24 mouse cellular contexts compared by ENCODE assay signal in the genomic region with DNA sequence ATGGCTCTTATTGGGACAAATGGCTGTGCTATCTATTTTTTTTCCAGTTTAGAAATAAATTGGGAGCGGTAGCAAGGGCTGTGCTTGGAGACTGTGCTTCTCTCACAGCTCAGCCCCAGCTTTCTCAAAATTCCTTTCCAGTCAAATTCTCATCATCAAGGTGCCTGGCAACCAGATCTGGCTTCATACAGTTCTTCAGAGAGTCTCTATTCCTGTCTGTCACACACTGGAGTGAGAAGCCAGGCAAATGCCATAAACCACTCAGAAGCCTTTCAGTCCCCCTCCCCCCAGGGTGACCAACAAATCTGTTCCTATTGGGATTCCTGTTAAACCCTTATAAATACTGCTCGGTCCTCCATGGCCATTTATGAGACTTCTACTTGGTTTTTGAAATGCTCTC.
DNase-seq lines count a peak whose midpoint lies in the region; ATAC-seq lines count a peak whose summit lies in the region.
"Had no signal": no experiment of that assay in that cellular context is flagged by ENCODE, and none has a peak within 500 bp of the region (broad histone marks: within the 10 kb centered on the region; RNA-seq: fewer than 3 reads in every experiment).

No protein-coding gene starts in this region.

- ATAC-seq in forebrain, embryonic 14.5 days, result no peak
- ATAC-seq: CD4-positive, CD25-positive, alpha-beta regulatory T cell, adult 4 months; forebrain, embryonic 13.5 days; intestine, embryonic 16.5 days had no signal

- 73% methylated on average over 2 of the region's 2 CpGs for WGBS in forebrain, embryonic 14.5 days
- WGBS in forebrain, embryonic 10.5 days, result 71% methylated on average over 2 of the region's 2 CpGs

- no peak overlapping the region for H3K27ac ChIP-seq in forebrain, embryonic 14.5 days (ENCODE audit: low read depth, low read length)
- H3K27ac ChIP-seq in forebrain, embryonic 10.5 days, result no peak overlapping the region
- H3K27ac ChIP-seq: embryonic facial prominence, embryonic 12.5 days; forebrain, embryonic 13.5 days; heart, embryonic 15.5 days; hindbrain, embryonic 14.5 days had no signal

- no peak overlapping the region for H3K4me3 ChIP-seq in forebrain, embryonic 14.5 days (ENCODE audit: low read depth, low read length)
- no peak overlapping the region for H3K4me3 ChIP-seq in forebrain, embryonic 10.5 days
- H3K4me3 ChIP-seq: embryonic facial prominence, embryonic 12.5 days; forebrain, embryonic 13.5 days; heart, embryonic 15.5 days had no signal

- H3K9me3 ChIP-seq in forebrain, embryonic 14.5 days (replicated peaks; ENCODE audit: control insufficient read depth, low read length), result no peaks in the 10 kb centered on the region
- H3K9me3 ChIP-seq in forebrain, embryonic 10.5 days, result peaks cover 3% of the 10 kb centered on the region; the same call in 1 of the 2 replicates
- H3K9me3 ChIP-seq: embryonic facial prominence, embryonic 12.5 days; forebrain, embryonic 13.5 days; heart, embryonic 15.5 days had no signal

- H3K9ac ChIP-seq in forebrain, embryonic 14.5 days (ENCODE audit: low read length), result no peak overlapping the region
- H3K9ac ChIP-seq: embryonic facial prominence, embryonic 12.5 days; forebrain, embryonic 13.5 days; heart, embryonic 15.5 days; hindbrain, embryonic 14.5 days had no signal

- DNase-seq in cerebellum, postnatal 10 days, result peak; percentile 32 to 44
- DNase-seq in cerebellum, adult 11 months, result no peak
- DNase-seq in forebrain, embryonic 14.5 days (ENCODE audit: low spot score), result peak; percentile 27
- DNase-seq in forebrain, embryonic 10.5 days (ENCODE audit: extremely low spot score, low spot score), result no peak
- DNase-seq in left cerebral cortex, postnatal 4 days, result peak; percentile 28
- DNase-seq in left cerebral cortex, adult 11 months (ENCODE audit: low spot score), result no peak
- peak; percentile 34 to 45 for DNase-seq in right cerebral cortex, postnatal 10 days (ENCODE audit: low spot score in 2 of 2)
- DNase-seq in right cerebral cortex, adult 2 months (ENCODE audit: low spot score in 2 of 2), result no peak
- DNase-seq: adrenal gland, adult 8-10 months; adrenal gland, postnatal 36 days; B cell, adult 2 months; cerebellum, adult 18-20 months; cerebellum, adult 9-11 months; gastrocnemius, postnatal 36 days; heart, adult 18-20 months; heart, postnatal 14 days had no signal

- H3K27me3 ChIP-seq in forebrain, embryonic 14.5 days (replicated peaks; ENCODE audit: control insufficient read depth, insufficient read depth, low read length), result no peaks in the 10 kb centered on the region
- H3K27me3 ChIP-seq in forebrain, embryonic 10.5 days (ENCODE audit: poor library complexity, severe bottlenecking), result peaks cover 6% of the 10 kb centered on the region
- H3K27me3 ChIP-seq: heart, embryonic 15.5 days had no signal

- H3K4me2 ChIP-seq in forebrain, embryonic 14.5 days (ENCODE audit: low read length), result no peak overlapping the region
- H3K4me2 ChIP-seq: embryonic facial prominence, embryonic 12.5 days; forebrain, embryonic 13.5 days; heart, embryonic 11.5 days; heart, embryonic 15.5 days; hindbrain, embryonic 14.5 days had no signal

- no peaks in the 10 kb centered on the region for H3K36me3 ChIP-seq in forebrain, embryonic 14.5 days (ENCODE audit: control insufficient read depth, insufficient read depth, low read length)
- H3K36me3 ChIP-seq in forebrain, embryonic 10.5 days (replicated peaks), result no peaks in the 10 kb centered on the region
- H3K36me3 ChIP-seq: embryonic facial prominence, embryonic 12.5 days; G1E; heart, embryonic 15.5 days had no signal

- peaks cover 7% of the 10 kb centered on the region; the same call in 1 of the 2 replicates for H3K4me1 ChIP-seq in forebrain, embryonic 14.5 days (ENCODE audit: control insufficient read depth, insufficient read depth, low read length)
- peaks cover 27% of the 10 kb centered on the region for H3K4me1 ChIP-seq in forebrain, embryonic 10.5 days
- H3K4me1 ChIP-seq: embryonic facial prominence, embryonic 12.5 days; heart, embryonic 15.5 days had no signal

- intact Hi-C loops in left cerebral cortex, postnatal 4 days (cut with DNase I), result no loop called here

Comparison
In these comparisons a context has a peak if more than half of its experiments do, and no peak if none do; other contexts are left out.
1. DNase-seq: peak in cerebellum, postnatal 10 days (2 of 2), forebrain, embryonic 14.5 days (single experiment), left cerebral cortex, postnatal 4 days (single experiment) and right cerebral cortex, postnatal 10 days (2 of 2); none in cerebellum, adult 11 months (single experiment), forebrain, embryonic 10.5 days (single experiment), left cerebral cortex, adult 11 months (single experiment) and right cerebral cortex, adult 2 months (0 of 2).